Mouse (Mus musculus): ENCODE measurements around the gene Fbxo45.
"Not testable (repeated sequence)": the region's sequence is repeated elsewhere in the genome, so short reads cannot be mapped to it uniquely, and the experiment has no call there.

Fbxo45 gene

DNA sequence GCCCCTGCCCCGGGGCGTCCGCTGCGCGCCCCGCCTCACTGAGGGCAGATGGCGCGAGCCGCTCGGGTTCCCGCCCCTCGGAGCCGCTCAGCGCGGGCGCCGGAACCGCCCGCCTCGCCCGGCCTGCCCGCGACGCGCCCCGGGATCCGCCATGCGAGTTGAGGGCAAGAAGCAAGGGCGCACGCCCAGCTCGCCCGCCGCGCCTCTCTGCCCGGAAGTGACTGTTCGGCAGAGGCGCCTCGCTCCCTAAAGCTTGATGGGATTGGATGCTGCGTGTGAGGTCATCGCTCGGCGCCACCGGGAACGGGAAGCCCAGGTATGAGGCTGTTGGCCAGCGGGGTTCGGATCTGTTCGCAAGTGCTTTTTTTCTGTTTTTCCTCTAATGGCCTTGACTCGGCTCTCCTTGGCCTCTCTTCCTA, at the start of gene Fbxo45, which contains the start of gene Wdr53:
Gene Fbxo45, minus strand, starts transcription at position 207 of the 419 bp plus-strand sequence.
Gene Wdr53, plus strand, starts transcription at position 276 of the 419 bp plus-strand sequence.
- peak; percentile 97 for DNase-seq (ENCODE audit: low spot score)

DNA sequence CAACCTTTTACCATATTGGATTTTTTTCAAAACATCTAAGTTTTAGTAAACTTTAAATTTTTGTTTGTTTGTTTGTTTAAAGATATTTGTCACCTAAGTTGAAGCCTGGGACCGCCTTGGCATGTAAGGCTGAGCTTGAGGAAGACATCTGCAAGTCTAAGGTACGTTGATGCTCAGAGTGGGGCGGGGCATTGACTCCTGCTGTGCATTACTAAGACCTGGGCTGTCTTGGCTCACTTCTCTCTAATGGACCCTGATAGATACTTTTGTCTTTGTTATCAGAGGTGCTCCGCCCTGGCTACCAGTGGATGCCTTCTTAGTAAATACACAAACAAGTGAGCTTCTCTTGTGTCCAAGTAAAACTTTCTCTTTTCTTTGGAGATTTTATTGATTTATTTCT, 44.9 kb upstream of the Fbxo45 start:
- DNase-seq (ENCODE audit: low spot score), result no peak

DNA sequence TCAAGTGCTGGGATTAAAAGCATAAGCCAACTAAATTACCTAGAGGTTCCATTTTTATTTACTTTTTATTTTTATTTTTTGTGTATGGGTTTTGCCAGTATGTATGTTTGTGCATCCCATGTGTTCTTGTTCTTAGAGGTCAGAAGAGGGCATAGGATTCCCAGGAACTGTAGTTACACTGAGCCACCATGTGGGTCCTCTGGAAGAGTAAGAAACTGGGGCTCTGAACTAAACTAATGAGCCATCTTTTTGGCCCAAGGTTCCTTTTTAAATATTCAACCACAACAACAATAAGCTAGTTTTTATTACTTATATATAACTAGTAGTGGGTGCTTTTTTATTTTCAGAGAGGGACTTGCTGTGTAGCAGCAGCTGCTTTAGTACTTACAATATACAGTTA, 35.6 kb upstream of the Fbxo45 start:
- no peak for DNase-seq (ENCODE audit: low spot score)

DNA sequence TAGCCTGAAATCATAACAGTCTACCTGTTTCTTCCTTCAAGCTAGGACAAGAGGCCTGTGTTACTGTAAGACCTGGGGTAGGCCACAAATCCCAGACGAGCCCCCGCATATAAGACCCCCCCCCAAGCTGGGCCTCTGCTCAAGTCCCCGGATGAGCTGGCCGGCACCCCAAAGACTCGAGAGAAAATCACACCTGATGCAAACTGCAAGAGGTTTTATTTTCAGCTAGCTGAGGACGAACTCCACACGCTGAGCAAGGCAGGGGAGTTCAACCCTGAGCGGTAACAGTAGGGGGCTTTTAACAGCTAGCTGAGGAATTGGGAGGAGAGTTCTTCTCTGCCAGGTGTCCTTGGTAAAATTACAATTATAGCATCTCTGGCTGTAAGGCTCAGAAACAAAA, 33.3 kb upstream of the Fbxo45 start:
- DNase-seq (ENCODE audit: low spot score), result no peak

DNA sequence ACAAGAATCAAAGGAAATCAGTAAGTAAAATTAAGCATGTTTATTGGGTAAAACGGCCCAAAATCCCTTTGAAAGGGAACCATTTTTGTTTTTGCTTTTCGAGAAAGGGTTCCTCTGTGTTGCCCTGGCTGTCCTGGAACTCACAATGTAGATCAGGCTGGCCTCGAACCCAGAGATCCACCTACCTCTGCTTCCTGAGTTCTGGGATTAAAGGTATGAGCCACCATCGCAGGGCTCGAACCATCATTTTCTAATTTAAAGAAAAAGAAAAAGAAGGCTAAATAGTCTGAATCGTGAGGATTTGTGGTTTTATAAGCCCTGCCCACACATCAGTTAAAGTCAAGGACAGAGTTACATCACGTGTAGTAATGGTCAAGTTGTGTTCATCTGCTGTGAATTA, 31.4 kb upstream of the Fbxo45 start:
- DNase-seq (ENCODE audit: low spot score), result no peak

DNA sequence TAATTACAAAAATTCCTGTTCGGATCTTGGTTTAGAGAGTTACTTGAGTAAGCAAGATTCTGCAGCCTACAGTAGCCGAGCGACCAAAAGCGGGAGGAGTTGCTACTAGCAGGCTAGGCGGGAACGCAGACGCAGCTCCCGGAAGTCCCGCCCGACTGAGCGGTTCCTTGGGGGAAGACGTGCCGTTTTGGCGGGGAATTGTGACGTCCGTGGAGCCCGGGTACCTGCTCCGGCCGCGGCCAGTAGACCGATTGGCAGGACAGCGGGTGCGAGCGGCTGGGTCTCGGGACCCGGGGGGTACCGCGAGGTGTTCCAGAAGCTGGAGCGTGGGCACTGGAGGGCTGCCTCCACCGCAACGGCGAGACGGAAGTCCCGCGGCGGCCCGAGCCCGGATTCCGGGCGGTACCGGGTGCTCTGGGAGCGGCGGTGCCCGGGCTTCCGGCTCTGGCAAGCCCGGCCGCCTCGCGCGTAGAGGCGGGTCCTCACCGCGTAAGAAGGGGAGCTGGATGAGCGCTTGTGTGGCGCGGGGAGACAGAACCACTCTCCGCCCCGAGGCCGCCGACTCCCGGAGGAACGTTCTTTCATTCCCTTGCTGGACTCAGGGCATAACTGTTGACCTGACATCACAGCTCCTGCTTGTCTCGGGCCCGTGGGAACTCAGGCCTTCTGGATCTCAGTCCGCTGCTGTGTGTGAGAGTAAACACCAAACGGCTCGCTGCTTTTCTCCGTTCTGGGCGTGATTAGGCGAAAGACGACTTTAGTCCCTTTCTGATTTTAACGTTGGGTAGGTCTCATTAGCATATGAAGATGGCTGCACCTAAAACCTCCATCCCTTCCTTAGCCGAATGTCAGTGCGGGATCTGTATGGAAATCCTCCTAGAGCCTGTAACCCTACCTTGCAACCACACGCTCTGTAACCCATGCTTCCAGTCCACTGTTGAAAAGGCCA, 30.6 kb upstream of the Fbxo45 start, which contains the start of gene Rnf168:
Gene Rnf168, plus strand, starts transcription at position 152 of the 949 bp plus-strand sequence.
- peak; percentile 87 for DNase-seq (ENCODE audit: low spot score)

DNA sequence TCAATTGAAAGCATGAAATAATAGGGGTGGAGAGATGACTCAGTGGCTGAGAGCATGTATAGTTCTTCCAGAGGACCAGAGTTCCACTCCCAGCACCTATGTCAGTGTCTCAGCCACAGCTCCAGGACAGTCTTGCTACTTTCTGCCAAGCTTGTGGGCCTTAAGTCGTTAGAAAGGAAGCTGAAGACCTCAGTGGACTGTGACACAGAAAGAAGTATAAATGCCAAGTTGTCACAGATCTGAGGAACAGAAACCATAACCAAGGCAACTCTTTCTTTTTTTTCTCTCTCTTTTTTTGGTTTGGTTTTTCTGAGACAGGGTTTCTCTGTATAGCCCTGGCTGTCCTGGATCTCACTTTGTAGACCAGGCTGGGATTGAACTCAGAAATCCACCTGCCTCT, 28.9 kb upstream of the Fbxo45 start:
- no peak for DNase-seq (ENCODE audit: low spot score)

DNA sequence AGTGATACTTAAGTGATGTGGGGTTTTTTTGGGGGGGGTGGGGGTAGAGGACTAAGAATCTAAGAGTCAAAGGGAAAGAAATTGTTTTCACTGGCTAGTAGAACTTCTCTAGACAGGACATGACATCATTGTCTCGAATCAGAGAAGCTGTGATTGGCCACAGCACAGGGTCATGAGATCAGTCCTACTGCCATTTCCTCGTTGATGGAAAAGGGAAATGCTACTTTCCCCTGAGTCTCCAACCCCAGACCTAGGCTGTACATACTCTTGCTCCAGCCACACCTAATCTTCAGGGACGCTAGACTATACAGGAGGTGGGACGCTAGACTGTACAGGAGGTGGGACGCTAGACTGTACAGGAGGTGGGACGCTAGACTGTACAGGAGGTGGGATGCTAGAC, 28.1 kb upstream of the Fbxo45 start:
- no peak for DNase-seq (ENCODE audit: low spot score)

DNA sequence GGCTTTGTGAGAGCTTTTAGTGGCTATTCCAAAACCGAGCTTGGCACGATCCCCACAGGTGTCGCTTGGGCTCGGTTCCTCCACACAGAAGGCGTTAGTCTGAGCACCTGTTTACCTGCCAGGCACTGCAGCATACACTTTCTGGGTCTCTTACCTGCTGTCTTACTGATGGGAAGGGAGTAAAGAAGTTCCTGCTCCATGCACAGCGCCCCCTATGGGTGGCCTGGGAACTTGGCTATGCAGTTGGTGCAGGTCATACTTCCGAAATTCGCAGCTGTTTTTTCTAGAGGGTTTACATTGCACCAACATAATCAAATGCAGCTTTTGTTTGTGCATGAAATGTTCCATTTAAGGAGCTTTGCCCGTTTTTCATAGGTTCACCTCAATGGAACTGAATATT, 26.4 kb upstream of the Fbxo45 start:
- no peak for DNase-seq (ENCODE audit: low spot score)

DNA sequence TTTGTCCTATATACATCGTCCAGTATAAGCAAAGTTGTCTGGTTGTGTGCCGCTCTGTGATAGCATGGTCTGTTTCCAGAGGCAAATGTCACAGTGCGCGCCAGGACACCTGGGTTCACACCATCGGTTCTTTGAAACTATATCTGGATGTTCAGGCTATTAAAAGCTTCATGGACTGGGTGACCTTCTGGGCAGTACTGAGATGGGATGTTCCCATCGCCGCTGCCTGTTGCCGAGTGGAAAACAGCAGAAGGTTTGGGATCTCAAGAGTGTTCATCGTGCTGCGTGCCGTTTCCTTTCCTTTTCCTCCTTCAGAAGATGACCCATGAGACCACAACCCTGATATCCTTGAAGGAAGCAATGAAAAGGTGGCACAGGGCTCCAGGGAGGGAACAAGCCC, 24.3 kb upstream of the Fbxo45 start, which contains the start of gene Smco1:
Gene Smco1, plus strand, starts transcription at position 178 of the 400 bp plus-strand sequence.
- DNase-seq (ENCODE audit: low spot score), result no peak

DNA sequence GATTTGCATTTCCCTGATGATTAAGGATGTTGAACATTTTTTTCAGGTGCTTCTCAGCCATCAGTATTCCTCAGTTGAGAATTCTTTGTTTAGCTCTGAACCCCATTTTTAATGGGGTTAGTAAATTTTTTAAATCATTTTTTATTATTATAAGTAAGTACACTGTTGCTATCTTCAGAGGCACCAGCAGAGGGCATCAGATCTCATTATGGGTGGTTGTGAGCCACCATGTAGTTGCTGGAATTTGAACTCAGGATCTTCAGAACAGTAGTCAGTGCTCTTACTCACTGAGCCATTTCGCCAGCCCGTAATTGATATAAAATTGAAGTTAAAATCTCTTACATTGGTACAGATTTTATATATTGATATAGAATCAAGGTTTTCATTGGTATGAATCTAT, 17.3 kb upstream of the Fbxo45 start:
- not testable (repeated sequence) for DNase-seq (ENCODE audit: low spot score)

DNA sequence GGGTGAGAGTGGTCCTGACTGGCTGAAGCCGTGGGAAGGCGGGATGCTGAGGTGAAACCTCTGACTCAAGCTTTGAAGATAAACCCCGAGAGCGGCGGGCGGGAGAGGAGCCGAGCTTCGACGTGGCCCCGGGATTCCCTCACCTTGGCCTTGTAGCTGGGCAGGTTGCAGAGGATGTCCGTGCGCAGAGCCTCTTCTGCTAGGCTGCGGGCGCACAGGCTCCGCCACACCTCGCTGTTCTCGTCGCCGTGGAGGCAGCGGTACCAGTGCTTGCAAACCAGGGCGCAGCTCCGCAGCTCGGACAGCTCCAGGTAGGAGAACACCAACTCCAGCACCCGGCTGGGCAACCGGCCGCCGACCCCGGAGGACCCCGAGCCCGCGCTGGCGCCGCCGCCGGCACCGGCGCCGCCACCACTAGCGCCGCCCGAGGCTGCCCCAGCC, 587 bp downstream of the Fbxo45 start:
- peak; percentile 28 for DNase-seq (ENCODE audit: low spot score)

DNA sequence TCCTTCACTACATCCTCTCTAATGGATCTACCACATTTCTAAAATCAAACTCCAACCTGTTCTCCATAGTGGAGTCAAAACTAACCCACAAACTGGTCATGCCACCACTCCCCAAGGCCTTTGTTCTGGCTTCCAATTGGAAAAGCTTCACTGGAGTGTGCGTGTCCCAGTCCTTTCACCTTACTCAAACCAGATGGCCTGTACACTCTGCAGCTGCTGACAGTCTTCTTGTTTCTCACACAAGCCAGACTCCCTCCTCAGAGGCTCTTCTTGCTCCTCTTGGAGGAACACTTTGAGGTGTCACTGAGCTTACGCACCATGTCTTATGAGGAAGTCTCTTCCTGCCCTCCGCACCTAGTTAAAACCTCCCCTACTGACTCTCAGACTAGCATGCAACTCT, 3.1 kb downstream of the Fbxo45 start:
- no peak for DNase-seq (ENCODE audit: low spot score)

DNA sequence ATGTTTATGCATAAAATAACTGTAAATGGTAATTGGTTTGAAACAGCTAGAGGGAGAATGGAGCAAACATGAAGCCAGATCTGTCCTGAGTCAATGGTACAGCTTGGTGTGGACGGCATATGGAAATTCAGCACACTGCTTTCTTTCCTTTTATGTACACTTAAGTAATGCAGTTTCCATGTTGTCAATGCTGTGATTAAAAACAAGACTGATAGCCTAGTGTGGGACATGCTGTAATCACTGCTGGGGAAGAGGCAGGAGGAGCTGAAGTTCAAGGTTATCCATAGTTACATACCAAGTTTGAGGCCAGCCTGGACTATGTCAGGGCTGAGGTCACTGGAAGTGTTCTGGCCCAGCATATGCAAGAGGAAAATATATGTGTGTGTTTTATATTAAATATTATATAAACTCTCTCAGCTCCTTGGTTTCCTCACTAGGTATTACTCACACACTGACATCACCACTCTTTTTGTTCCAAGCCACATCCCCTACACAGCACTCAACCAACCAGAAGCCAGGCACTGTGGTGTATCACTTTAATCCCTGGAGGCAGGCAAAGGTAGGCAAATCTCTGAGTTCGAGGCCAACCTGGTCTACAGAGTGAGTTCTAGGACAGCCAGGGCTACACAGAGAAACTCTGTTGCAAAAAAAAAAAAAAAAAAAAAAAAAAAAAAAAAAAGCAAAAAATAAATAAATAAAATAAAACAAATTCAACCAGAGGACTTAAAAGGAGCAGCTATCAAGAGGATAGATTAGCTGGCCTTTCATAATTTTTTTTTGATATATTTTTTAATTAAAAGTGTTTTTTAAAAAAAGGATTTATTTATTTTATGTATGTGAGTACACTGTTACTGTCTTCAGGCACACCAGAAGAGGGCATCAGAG, 7.3 kb downstream of the Fbxo45 start:
- no peak for DNase-seq (ENCODE audit: low spot score)

DNA sequence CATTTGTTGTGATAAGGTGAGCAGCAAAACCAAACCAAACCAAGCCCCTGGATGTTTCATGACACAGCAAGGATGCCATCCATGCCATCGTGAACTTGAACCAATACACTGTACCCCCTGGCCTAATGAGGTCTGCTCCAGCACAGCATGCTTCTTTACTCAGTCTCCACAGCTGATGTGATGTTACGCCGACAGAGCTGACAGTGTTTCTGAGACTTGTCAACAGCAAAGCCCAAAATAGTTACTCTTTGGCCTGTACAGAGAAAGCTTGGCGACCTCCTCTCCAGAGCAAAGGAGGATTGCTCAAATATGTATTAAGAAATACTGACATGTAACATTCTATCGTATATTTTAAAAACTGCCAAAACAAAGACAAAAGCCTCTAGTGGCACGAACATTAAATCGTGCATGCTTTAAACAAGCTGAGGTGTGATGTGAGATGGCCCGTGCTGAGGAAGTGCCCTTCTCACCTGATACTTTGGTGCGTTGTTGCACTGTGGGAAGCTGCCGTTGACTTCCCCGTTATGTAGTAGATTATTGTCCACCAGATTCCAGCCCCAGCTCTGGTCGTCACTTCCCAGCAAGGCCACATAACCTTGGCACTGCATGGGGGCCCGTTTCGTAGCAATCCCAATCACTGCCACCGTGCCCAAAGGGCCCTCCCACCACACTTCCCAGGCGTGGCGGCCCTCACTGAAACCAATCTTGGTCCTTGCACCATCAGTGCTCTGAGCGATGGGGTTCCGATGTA, 8.9 kb downstream of the Fbxo45 start:
- DNase-seq (ENCODE audit: low spot score), result no peak

DNA sequence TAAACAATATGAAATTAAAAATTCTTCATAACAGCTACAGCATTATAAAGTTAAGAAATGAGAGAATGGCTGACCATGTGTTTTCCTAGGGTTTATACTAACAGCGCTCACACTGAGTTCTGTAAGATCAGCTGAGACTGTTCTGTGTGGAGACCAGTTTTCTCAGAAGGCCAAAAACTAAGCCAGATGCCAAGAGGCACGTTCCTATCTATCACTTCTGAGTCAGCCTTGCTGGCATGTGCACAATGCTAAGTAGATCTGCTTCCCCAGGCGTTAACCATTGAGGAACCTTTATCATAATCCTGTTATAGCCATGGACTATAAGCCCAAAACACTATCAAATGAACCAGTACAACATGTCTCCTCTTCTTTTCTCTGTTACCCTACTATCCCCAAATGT, 14.9 kb downstream of the Fbxo45 start:
- DNase-seq (ENCODE audit: low spot score), result peak; percentile 62

DNA sequence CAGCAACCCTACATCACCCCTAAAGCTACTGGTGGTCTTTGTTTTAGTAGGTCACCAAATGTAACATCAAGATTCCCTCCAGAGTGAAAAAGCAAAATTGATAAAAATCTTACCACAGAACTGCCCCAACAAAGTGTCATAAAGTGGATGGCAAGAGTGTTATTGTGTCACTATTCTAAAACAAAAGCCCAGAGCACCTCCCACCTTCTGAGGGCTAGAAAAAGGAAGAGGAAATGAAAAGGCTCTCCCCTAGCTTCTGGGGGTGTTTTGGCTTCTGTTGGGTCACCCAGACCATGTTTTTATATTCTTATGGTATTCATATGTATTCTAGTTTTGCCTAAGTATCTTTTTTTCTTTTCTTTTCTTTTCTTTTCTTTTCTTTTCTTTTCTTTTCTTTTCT, 24.6 kb downstream of the Fbxo45 start:
- no peak for DNase-seq (ENCODE audit: low spot score)

DNA sequence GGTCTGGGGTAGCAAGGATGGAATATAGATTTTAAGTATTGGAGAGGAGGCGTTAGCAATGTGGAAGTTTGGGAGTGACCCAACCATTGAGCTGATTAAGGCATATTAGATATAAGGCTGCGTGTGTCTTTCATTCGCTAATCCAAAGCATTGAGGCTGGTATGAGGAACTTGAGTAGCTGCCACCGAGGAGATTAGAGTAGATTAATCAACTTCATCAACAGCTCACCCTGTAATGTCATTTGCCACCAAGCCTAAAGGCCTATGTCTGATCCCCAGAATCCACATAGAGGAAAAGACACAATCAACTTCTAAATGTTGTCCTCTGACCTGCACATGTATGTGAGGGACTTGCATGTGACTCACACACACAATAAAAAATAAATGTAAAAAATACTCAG, 25.2 kb downstream of the Fbxo45 start:
- DNase-seq (ENCODE audit: low spot score), result no peak

DNA sequence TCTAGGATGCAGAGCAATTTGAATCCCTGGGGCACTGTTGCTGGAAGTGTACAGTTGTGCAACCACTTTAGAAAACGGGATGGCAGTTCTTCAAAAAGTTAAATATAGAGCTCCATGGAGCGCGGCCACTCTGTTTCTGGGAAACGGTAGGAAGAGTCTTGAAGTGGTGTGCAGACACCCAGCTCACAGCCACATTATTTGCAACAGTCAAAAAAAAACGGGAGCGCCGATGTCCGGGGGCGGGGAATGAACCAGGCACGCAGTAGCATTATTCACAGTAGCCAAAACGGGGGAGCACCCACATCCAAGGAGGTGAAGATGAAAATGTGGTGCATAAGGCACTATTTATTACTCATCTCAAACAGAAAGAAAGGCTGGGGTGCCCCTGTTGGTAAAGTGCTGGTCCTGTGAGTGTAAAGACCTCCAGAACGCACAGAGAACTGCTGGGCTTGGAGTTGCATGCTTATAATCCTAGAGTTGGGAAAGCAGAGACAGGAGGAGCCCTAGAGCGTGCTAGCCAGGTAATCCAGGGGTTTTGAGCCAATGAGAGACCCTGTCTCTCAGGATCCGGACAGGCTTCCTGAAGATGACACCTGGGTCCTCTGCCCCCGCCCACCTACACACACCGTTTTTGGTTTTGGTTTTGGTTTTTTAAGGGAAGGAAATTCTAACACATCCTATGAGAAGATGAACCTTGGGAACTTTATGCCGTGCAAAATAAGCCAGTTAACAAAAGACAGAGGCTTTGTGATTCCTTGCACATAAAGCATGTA, 32.0 kb downstream of the Fbxo45 start:
- DNase-seq (ENCODE audit: low spot score), result no peak

DNA sequence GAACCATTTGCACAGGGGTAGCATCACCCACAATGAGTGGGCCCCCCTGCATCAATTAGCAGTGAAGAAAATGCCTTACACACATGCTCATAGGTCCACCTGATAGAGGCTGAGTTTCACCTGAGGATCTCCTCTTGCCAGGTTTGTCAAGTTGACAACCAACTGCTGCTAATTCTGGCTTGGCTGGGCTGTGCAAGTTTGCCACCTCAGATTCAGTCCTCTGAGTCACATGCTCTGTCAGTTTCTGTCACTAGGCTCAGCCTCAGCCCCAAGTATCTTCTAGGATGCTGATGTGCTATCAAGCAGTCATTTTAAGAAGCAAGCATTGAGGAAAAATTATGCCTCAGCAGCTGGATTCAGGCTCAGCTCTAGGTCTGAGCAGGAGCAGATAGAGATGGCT, 32.8 kb downstream of the Fbxo45 start:
- no peak for DNase-seq (ENCODE audit: low spot score)

DNA sequence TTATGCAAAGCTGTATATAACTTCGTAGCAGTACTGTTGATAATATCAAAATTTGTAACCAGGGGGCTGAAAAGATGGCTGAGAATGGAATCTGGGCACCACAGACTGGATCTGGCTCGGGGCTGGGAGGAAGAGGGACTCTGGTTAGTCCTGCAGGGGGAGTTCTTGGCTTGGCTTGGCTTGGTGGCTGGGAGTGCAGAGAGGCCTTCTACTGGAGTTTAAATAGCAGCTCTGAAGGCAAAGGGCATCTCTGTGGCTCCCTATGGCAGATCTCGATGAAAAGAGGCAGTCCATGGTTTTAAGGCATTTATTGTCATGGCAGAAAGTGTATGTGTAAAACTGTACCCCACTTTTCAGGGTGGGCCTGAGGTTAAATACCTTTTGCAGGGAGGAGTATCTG, 42.1 kb downstream of the Fbxo45 start:
- DNase-seq (ENCODE audit: low spot score), result no peak

Data from ovary, adult 18-20 months (tissue).